Mouse (Mus musculus) urinary bladder, postnatal 25 days (tissue): Measurements from ENCODE around the gene Cdh13.

ENCODE experiments used
- DNase-seq: peaks from one replicate; pipeline ENCODE4 v3.0.0; 2022; ENCODE audit warnings: low spot score

The Cdh13 gene

DNA sequence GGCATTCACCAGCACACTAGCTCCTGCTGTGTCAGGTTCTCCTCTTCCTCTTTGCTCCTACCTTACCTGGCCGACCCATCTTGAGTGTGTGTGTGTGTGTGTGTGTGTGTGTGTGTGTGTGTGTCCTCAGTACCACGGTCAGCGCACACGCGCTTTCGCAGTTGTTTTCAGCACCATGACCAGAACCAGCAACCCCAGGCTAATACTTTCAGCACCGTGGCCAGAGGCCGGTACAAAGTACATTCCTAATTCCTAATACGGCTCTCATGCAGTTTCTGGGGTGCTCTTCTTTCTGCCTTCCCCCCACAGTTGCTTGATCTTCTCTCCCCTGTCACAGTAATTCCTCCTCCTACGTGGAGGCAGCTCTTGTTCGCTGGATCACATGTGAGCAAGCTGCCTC lies 975.1 kb downstream of the Cdh13 start:
- DNase-seq, result no peak

DNA sequence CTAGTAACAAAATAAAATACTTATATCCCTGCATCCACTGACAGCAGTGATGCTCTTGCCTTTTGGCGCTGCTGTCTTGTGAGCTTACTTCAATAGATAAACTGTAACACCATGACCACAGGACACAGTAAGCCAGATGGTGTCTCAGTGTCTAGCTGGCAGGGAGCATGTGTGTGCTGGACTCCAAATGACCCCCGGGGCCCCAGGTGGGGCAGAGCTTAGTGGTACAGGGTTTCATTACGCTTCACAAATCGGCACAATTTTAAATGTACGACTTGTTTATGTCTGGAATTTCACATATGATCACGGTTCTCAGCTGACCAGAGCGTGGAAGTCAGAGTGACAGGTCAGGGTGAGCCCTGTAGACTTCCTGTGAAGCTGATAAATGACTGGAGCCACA lies 980.2 kb downstream of the Cdh13 start:
- no peak for DNase-seq

DNA sequence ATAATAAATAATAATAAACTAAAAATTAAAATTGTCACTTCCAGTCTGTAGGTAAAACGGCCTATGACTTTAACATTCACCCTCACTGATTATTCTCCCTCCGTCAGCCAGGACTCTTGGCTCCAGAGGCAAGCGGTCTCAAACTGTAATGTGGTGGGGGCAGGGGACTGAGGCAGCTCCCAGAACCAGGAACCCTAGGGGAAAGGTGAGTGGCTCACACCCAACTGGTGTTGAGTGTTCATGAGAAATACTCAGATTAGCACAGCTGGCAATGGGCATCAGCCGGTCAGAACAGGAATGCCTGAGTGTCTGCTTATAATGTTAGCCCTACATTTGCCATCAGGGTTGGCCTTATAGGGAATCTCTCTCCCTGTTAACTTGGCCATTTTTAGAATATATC lies 982.8 kb downstream of the Cdh13 start:
- no peak for DNase-seq

DNA sequence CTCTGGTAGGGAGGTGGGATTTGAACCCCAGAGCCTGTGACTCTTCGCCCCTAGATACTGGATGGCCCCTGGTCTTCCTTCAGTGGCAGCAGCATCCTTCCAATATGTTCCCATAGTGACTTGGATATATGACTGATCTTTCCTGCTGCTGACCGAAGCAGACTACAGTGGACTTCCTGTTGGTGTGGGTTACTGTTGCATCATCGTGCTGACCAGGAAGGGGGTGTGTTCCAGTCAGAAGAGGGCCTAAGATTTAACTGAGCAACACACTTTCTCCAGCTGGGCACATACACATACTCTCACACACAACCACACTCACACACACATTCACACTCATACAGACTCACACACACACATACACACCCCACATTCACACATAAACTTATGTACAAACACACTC lies 986.0 kb downstream of the Cdh13 start:
- no peak for DNase-seq

DNA sequence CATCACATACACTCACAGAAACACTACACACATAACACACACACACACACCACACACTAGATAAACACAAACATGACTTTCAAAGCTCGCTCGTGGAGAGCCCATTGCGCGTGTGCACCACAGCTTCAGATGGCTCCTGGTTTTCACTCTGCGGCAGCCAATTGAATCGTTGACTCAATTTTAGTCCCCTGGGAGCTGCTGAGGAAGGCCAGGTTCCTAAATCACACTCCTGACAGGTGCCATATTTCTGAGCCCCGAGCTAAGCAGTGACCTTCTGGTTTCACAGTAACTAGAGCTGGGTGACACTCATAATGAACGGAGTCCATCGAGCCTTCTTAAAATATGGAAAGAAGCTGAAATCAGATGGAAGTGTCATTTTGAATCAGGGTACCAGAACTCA lies 986.8 kb downstream of the Cdh13 start:
- no peak for DNase-seq

DNA sequence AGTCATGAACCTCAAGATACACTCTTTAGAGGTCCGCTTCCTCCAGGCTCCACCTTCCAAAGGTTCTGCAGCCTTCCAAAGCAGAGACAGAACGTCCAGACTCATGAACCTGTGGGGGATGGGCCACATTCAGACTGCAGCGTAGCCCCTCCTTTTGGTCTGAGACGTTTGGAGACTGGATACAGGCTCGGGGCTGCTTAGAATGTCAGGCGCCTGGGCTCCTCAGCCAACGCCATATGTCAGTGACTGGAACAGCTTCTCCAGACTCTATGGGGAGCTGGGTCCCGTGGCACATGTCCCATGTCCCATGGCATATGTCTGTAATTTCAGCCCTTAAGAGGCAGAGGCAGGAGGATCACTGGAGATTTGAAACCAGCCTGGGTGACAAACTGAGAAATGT lies 989.4 kb downstream of the Cdh13 start:
- DNase-seq, result no peak

DNA sequence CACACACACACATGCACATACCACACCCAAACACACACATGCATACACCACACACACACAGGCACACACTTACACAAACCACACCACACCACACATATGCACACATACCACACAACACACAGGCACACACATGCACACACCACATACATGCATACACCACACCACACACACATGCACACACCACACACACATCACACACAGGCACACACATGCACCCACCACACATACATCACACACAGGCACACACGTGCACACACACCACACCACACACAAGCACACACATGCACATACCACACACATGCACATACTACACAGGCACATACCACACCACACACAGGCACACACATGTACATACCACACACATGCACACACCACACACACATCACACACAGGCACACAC lies 991.9 kb downstream of the Cdh13 start:
- DNase-seq, result no peak

DNA sequence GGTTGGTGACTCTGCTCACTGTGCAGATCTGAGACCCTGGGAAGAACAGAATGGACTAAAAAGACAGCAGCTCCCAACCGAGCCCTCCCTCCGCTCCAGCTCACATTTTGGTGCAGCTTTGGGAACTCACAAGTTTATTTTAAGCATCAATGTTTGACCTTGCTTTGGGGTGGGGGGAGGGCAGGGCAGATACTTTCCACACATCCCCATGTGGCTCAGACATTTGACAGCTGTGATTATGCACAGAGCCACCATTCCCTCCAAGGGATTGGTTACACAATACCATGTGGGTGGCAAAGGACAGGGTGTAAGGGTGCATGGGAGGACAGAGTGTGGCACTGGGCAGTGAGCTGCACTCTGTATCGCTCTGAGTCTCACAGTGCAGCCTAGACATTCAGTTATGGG lies 993.5 kb downstream of the Cdh13 start:
- DNase-seq, result no peak

DNA sequence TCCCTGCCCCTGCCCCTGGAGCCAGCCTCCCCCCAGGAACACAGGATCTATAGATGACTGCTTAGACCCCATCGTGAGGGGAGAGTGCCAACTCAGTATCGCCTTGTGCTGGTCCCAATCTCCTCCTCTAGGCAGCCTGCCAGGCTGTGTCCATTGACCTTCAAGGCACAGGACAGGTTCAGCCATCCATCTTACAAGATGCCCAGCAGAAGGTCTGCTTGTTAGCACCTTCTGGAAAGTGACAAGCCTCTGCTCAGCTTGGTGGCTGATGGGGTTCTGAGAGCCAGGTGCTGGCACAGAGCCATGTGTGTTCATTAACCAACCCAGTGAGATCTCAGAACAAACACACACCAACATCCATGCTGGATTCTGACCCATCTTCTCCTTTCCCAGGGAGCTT lies 998.2 kb downstream of the Cdh13 start:
- DNase-seq, result no peak

DNA sequence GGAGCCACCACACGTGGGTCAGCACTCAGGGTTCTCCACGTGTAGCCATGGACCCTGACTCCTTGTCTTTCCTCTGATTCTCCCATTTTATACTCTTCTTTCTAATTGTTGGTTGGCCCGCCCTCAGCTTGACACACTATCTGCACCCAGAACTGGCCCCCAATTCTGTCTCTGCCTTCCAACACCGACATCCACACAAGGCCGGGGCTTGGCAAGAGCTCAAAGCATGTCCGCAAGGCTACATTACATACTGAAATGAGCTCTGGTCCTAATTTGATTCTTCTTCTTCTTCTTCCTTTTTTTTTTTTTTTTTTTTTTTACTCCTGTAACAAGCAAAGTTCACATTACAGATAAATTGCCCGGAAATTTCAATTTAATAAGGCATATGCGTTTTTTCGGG lies 1001.0 kb downstream of the Cdh13 start:
- DNase-seq, result no peak

DNA sequence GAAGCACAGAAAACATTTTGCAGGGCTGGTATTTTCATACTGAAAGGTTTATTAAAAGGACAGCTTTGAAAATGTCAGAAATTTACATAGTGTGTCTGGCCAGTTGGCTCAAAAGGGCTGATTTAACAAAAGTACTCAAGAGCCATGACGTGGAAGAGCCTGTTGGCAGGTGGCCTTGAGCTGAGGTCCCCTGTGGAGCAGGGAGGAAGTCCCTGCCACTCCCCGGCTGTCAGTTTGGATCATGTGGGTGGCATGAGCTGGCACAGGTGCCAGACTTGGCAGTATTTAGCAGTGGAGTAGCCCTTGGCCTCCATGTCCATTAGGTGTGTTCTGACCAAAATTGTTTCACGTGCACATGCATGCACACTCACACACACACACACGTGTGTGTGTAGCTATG lies 1001.4 kb downstream of the Cdh13 start:
- no peak for DNase-seq

DNA sequence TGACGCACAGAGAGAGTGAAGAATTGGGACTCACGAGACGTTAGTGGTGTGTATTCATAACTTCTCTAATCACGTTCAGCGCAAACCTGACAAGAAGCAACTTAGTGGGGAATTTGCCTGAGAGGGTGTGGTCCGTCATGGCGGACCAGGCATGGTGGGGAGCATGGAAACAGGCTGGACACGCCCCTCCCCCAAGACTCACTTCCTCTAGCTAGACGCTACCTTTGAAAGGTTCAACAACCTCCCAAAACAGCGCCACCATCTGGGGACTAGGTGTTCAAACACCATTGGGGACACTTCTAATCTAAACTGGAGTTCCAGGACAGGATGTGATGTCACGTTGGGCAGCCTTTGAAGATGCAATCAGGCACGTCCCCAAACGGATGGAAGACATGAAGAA lies 1011.9 kb downstream of the Cdh13 start:
- no peak for DNase-seq

DNA sequence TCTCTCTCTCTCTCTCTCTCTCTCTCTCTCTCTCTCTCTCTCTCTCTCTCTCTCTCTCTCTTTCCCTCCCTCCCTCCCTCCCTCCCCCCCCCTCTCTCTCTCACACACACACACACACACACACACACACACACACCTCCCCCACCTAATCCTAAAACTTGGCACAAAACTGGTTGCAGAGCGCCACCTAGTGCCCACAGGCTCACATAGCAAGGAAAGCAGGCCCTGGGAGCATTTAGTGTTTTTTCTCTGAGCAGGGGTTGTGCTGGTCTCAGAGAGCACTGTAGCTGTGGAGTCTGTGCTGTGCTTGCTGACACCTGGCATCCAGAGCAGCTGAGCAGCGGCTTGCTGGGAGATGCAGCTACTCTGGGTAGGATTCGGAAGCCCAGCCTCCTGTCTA lies 1014.2 kb downstream of the Cdh13 start:
- DNase-seq, result peak; percentile 19

DNA sequence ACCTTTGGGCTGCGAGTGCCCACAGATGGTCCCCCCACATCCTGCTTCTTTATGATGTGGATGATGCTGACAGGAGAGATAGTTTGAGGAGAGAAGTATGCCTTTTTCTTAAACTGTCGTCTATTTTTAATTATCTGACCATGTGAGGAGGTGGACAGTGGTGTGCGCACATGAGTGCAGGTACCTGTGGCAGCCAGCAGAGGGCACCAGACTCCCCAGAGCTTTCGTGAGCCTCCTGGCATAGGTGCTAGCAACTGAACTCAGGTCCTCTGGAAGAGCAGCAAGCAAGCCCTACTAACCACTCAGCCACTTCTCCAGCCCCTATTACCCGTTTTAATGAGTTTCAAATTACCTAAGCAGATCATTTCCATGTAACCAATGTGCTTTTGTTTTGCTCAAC lies 1016.8 kb downstream of the Cdh13 start:
- DNase-seq, result no peak

DNA sequence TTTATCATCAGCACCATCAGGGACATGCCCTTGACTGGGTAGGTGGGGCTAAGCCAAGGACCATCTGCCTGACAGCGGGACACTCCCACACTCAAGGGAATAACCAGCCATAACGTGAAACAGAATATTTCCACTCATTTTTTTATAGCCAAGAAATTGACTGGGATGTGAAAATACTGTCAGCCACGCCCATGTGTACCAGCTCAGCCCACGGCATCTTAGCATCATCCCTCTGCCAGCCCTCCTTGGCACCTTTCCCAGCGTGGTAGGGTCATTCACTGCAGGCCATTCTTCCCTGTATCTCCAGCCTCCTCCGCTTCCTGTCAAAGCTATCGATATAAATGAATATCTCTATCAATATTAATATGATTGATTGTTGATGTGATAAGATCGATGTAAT lies 1020.7 kb downstream of the Cdh13 start:
- no peak for DNase-seq

DNA sequence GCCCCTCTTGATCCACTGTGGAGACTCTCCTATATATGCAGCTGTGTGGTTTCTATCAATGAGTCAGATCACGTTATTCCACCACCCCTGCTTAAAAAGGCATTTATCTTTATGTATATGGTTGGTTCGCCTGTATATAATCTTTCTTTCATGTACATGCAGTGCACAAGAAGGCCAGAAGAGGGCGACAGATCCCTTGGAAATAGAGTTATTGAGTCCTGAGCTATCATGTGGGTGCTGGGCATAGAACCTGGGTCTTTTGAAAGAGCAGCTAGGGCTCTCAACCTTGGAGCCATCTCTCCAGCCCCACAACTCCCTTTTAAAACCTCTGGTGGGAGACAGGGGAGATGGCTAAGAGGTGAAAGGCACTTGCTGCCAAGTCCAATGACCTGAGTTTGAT lies 1027.9 kb downstream of the Cdh13 start:
- peak; percentile 5 for DNase-seq

DNA sequence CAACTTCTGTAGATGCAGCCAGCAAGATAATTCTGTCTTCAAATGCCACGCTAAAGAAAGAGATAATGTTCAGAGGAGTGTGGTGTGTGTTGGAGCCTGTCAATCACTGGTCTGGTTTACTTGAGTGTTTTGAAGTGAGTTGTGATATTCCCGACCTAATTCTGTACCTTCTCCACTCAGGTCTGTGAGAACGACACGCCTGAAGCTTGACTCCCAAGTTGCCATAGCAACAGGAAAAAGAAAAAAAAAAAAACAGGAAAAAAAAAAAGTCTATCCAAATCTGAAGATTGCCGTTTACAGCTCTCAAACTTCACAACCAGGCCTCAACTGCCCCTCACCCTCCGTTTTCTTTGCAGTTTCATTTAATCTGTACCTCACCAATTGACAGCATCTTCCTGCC lies 1039.7 kb downstream of the Cdh13 start:
- no peak for DNase-seq

DNA sequence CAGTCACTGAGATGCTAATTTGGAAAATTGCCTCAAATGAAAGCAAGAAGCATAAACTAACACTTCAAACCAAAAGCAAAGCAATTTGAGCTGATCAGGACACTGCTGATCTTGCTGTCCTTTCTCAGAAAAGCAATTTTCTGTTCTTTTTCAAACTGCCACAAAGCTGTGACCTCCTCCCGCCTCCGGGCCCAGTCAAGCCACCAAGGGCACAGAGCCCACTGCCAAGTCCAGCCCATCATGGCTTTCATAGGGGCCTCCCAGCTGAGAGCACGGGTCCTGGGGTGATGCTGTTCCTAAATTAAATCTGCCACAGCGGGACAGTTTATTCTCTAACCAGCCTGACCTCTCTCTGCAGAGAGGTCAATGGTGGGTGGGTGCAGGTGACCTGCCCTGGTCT lies 1056.0 kb downstream of the Cdh13 start:
- DNase-seq, result no peak

DNA sequence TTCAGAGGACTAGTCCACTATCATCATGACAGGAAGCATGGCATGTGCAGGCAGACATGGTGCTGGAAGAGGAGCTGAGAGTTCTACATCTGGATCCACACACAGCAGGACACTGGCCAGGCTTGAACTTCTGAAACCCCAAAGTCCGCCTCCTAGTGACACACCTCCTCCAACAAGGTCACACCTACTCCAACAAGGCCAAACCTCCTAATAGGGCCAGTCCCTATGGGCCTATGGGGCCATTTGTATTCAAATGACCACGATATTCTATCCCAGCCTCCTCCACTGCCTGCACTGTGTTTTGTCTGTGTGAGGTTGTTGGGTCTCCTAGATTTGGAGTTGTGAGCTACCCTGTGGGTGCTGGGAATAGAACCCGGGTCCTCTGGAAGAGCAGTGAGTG lies 1060.1 kb downstream of the Cdh13 start:
- no peak for DNase-seq

DNA sequence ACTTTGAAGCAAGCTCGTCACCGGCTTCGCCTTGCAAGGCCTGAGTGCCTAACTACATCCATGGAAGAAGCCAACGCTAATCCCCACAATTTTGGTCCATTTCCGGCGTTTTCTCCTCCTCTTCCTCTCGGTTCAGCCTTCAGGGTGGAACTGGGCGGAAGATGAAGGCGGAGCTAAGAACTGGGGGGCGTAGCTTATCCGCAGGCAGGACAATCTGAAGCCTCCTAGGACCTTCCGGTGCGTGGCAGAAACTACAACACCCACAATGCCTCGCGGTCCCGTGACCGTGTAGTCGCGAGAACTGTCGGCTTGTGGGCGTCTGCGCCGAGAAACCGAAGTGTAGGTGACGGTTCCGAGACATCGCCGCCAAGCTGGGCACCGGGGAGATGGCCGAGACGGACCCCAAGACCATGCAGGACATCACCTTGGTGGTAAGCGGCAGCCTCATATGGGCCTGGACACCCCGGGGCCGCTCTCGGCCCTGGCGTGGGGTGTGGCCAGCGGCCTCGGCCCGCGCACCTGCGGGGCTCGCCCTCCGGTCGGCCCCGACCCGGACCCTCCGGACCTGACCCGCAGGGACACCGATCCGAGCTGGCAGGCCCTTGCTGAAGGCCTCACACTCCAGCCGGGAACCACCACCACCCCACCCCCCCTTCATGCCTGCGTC lies 1060.8 kb downstream of the Cdh13 start, which contains the start of gene Hsbp1:
TSS of gene Hsbp1 (plus strand) at position 299 of the 667 bp plus-strand sequence.
- peak; percentile 94 for DNase-seq

DNA sequence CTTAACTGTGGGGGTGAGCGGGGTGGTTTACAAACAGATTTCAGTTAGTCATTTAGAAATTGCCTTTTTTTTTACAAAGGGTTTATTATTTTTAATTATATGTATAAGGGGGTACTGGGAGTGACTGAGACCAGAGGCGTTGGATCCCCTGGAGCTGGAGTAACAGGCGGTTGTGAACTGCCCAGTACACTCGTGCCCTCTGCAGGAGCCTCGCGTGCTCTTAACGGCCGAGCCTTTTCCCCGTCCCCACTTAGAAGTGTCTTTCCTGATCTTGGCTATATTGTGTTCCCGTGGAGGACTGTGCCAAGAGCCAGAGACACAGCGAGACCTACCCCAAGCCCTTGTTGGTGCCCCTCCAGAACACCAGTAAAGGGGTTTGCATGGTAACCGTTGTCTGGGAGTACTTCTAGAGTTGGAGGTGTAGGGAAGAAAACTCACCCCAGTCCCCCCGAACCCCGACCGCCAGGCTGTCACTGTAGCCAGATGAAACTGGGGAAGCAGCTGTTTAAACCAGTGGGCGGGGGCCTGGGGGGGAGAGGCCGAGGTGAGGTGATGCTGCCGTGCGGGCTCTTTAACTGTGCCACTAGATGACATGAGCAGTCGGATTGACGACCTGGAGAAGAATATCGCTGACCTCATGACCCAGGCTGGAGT lies 1061.6 kb downstream of the Cdh13 start:
- DNase-seq, result no peak

DNA sequence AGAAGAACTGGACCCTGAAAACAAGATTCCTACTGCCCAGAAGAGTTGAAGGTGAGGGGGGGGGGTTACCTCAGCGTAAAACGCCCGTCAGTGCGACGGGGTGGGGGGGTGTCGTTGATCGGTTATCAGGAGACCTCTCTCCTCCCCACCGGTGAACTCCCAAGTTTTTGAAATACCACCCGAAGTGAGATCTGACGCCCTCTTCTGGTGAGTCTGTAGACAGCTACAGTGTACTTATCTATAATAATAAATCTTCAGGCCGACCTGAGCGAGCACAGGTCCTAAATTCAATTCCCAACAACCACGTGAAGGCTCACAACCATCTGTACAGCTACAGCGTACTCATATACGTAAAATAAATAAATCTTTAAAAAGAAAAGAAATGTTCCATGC lies 1062.1 kb downstream of the Cdh13 start:
- DNase-seq, result no peak

DNA sequence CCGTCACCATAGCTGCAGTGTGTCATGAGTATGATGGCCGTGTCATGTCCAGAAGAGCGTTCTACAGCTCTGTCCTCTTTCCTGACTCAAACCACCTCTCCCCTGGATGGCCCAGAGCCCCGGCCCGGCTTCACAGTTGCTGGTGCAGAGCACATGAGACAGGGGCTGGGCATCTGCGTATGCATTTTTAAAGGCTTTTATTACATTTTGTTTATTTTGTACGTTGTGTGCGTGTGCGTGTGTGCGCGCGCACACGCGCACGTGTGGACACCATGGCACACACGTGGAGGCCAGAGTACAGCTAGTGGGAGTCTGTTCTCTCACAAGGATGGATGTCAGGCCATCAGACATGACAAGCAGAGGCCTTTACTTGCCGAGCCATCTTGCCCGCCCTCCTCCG lies 1068.1 kb downstream of the Cdh13 start:
- no peak for DNase-seq

DNA sequence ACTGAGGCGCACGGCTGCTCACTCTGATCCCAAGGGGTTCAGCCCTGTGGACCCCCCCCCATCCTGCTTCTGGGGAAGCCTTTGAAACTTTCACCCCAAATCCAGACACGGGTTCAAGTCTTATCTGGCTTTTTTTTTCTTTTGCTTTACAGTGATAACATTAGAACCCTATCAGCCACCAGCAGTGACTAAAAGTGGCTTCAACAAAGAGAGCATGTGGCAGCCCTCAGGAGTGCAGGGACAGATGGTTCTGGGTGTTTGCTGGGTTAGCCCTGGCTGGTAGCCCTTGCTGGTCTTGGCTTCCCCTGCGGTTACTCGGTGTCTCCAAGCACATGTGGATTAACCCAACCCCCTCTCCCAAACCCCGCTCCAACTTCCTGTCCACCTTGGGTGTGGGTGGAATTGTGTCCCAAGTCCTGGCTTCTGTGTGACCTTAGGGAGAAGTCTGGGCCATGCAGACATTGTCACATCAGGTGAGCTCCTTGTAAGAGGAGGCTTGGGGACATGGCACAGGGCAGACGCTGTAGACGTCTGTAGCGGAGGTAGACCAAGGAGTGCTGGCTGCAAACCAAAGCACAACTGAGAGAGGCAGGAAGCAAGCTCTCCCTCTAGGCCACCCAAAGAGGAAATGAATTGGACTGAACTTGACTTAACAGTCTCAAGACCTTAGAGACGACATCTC lies 1069.6 kb downstream of the Cdh13 start:
- no peak for DNase-seq
